Mouse (Mus musculus): Measurements from ENCODE around the gene Bok. TPM values are rescaled to one million over a fixed set of nuclear protein-coding genes. Genes with fewer than 3 reads are reported as not detected.
A peak's percentile ranks its signal among the peaks of the same experiment; 100 is the strongest.

The Bok gene
- polyA plus RNA-seq, 1 experiment from 2014 or later: 44.0 TPM

DNA sequence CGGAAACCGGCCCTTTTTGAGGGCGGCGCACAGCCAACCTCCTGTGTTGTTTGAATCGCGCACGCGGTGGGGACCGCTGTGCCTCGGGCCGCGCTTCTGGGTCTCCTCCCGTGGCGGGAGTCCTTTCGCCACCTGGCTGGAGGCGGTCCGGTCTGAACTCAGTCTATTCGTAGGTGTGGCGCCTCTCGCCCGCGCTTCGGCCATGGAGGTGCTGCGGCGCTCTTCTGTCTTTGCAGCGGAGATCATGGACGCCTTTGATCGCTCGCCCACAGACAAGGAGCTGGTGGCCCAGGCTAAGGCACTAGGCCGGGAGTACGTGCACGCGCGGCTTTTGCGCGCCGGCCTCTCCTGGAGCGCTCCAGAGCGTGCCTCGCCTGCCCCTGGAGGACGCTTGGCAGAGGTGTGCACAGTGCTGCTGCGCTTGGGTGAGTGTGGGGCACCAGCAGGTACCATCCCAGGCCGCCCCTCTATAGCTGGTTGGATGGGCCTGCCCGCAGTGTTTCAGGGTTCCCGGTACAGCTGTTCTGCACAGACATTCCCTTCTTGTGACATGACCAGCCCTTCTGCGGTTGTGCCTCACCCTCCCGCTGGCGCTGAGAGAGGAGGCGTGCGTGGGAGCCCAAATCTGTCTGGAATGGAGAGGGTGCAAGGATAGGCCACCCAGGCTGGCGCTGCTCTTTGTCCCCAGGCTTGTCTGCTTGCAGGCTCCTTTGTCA lies 943 bp downstream of the Bok start:
- H3K4me3 ChIP-seq (ENCODE audit: low read depth, low read length): peak overlapping the region; percentile 54
- peak; percentile 89 for DNase-seq (ENCODE audit: low spot score)
- H3K4me1 ChIP-seq (replicated peaks; ENCODE audit: control insufficient read depth, insufficient read depth, low read length): no peaks in the 10 kb centered on the region

DNA sequence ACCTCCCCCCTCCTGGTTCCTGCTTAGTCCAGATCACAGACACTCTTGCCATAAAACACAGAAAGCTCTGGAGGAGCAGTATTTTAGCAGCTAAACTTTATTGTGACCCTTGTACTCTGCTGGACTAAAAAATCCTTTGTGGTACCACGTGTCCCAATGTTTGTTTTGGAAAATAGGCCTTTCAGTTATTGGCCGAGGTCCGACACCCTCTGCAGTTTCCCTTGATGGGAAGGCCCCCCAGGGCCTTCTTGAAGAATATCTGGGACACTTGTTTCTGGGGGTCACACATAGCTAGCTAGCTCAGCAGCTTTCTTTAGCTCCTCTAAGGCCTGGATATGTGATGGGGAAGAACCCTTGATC lies 1.5 kb downstream of the Bok start:
- H3K4me1 ChIP-seq (replicated peaks; ENCODE audit: control insufficient read depth, insufficient read depth, low read length): no peaks in the 10 kb centered on the region
- DNase-seq (ENCODE audit: low spot score) (no peak), ATAC-seq (replicated peaks; ENCODE audit: low FRiP score) (no peak)
- peaks cover 3% of the 10 kb centered on the region for H3K27me3 ChIP-seq (ENCODE audit: control insufficient read depth, insufficient read depth, low read length)
- peak overlapping the region; percentile 83 for H3K9ac ChIP-seq (ENCODE audit: low read length)
- H3K4me2 ChIP-seq (ENCODE audit: low read depth, low read length, severe bottlenecking): peak overlapping the region; percentile 86
- 48% methylated on average over 3 of the region's 3 CpGs for WGBS
- H3K9me3 ChIP-seq (ENCODE audit: control insufficient read depth, low read length): no peaks in the 10 kb centered on the region
- H3K27ac ChIP-seq (ENCODE audit: low read depth, low read length): no peak overlapping the region
- H3K36me3 ChIP-seq (ENCODE audit: control insufficient read depth, insufficient read depth, low read length): no peaks in the 10 kb centered on the region; the same call in 1 of the 2 replicates
- H3K4me3 ChIP-seq (ENCODE audit: low read depth, low read length): peak overlapping the region; percentile 54

More for the DNA sequence above, 943 bp downstream of the Bok start:
- WGBS: 2% methylated on average over 51 of the region's 51 CpGs
- H3K27me3 ChIP-seq (ENCODE audit: control insufficient read depth, insufficient read depth, low read length): peaks cover 3% of the 10 kb centered on the region
- no peak overlapping the region for H3K27ac ChIP-seq (ENCODE audit: low read depth, low read length)
- H3K36me3 ChIP-seq (ENCODE audit: control insufficient read depth, insufficient read depth, low read length): no peaks in the 10 kb centered on the region
- peak overlapping the region; percentile 86 for H3K4me2 ChIP-seq (ENCODE audit: low read depth, low read length, severe bottlenecking)
- H3K9ac ChIP-seq (ENCODE audit: low read length): peak overlapping the region; percentile 83
- H3K9me3 ChIP-seq (ENCODE audit: control insufficient read depth, low read length): no peaks in the 10 kb centered on the region
- ATAC-seq (replicated peaks; ENCODE audit: low FRiP score): peak; percentile 91

DNA sequence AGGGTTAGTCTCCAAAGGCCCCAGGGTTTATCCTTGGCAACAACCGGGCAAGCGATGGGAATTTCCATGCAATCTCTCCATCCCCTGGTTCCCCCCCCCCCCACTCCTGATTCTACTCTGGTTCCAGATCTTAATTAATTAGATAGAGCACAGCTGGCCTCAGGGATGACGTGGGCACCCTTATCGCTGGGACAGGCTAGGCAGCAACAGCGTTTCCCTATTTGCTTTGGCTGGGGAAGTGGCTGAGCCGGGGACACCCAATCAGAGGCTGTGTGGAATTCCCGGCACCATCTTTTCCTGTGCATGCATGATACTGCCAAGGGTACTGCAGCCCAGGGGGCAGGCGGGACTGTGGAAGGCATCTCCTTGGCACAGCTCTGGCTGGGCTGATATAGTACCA lies 2.7 kb downstream of the Bok start:
- WGBS: 88% methylated on average over 8 of the region's 8 CpGs
- Histone ChIP-seq H3K9ac (ENCODE audit: low read length) (no peak overlapping the region), H3K27me3 (ENCODE audit: control insufficient read depth, insufficient read depth, low read length) (peaks cover 3% of the 10 kb centered on the region), H3K4me1 (replicated peaks; ENCODE audit: control insufficient read depth, insufficient read depth, low read length) (no peaks in the 10 kb centered on the region), H3K4me2 (ENCODE audit: low read depth, low read length, severe bottlenecking) (no peak overlapping the region), H3K27ac (ENCODE audit: low read depth, low read length) (no peak overlapping the region), H3K4me3 (ENCODE audit: low read depth, low read length) (no peak overlapping the region), H3K9me3 (ENCODE audit: control insufficient read depth, low read length) (no peaks in the 10 kb centered on the region), H3K36me3 (ENCODE audit: control insufficient read depth, insufficient read depth, low read length) (no peaks in the 10 kb centered on the region; the same call in 1 of the 2 replicates)
- no peak for DNase-seq (ENCODE audit: low spot score)
- ATAC-seq (replicated peaks; ENCODE audit: low FRiP score): no peak

DNA sequence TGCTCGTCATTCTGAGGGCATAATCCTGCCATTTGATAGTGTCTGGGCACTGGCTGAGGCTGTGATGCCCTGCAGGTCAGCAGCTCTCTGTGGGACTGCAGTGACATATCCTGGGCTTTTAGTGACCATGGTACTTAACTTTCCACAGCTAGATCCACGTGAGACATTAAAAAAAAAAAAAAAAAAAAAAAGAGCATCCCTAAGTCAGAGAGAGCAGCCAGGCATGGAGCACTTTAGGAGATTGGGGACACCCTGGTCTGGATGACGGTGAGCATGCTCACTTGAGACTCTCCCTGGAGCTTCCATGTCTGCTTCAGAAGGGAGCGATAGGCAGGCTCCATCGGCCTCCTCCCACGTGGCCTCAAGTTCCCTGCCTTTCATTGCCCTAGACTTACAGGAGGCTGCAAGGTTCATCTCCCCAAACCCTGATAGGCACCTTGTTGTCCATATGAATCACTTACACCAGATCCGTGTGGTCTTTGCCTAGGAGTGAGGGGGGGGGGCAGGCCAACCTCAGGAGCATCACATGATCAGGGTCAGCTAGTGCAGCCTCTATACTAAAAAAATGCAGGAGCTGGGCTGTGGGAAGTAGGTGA lies 4.5 kb downstream of the Bok start:
- Histone ChIP-seq H3K27me3 (ENCODE audit: control insufficient read depth, insufficient read depth, low read length) (peaks cover 3% of the 10 kb centered on the region), H3K9me3 (ENCODE audit: control insufficient read depth, low read length) (no peaks in the 10 kb centered on the region), H3K36me3 (ENCODE audit: control insufficient read depth, insufficient read depth, low read length) (no peaks in the 10 kb centered on the region; the same call in 1 of the 2 replicates), H3K9ac (ENCODE audit: low read length) (no peak overlapping the region), H3K27ac (ENCODE audit: low read depth, low read length) (no peak overlapping the region), H3K4me2 (ENCODE audit: low read depth, low read length, severe bottlenecking) (no peak overlapping the region), H3K4me1 (replicated peaks; ENCODE audit: control insufficient read depth, insufficient read depth, low read length) (no peaks in the 10 kb centered on the region), H3K4me3 (ENCODE audit: low read depth, low read length) (no peak overlapping the region)
- DNase-seq (ENCODE audit: low spot score) (peak; percentile 37), ATAC-seq (replicated peaks; ENCODE audit: low FRiP score) (no peak)
- WGBS: 80% methylated on average over 7 of the region's 7 CpGs

DNA sequence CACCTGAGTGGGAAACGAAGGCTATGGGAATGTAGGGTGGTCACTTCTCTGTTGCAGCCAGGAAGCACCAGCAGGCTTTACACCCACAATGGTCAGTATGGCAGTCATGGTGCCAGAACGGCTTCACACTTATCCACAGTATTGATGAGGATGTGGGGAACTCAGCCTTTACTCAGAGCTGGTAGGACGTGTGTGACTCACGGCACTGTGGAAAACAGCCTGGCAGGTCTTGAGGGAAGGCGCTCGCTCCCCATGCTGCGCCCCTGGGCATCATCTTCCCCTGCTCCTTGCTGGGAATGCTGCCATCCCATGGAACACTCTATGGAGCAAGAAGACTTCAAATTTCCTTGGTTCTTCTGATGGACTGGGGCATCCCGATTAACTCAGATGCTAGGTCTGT lies 5.6 kb downstream of the Bok start:
- H3K4me2 ChIP-seq (ENCODE audit: low read depth, low read length, severe bottlenecking): no peak overlapping the region
- no peak overlapping the region for H3K27ac ChIP-seq (ENCODE audit: low read depth, low read length)
- no peak overlapping the region for H3K4me3 ChIP-seq (ENCODE audit: low read depth, low read length)
- WGBS: 94% methylated on average over 8 of the region's 8 CpGs
- no peaks in the 10 kb centered on the region; the same call in 1 of the 2 replicates for H3K36me3 ChIP-seq (ENCODE audit: control insufficient read depth, insufficient read depth, low read length)
- ATAC-seq (replicated peaks; ENCODE audit: low FRiP score) (no peak), DNase-seq (ENCODE audit: low spot score) (no peak)
- H3K27me3 ChIP-seq (ENCODE audit: control insufficient read depth, insufficient read depth, low read length): no peaks in the 10 kb centered on the region
- no peaks in the 10 kb centered on the region for H3K4me1 ChIP-seq (replicated peaks; ENCODE audit: control insufficient read depth, insufficient read depth, low read length)
- H3K9me3 ChIP-seq (ENCODE audit: control insufficient read depth, low read length): no peaks in the 10 kb centered on the region
- H3K9ac ChIP-seq (ENCODE audit: low read length): no peak overlapping the region

DNA sequence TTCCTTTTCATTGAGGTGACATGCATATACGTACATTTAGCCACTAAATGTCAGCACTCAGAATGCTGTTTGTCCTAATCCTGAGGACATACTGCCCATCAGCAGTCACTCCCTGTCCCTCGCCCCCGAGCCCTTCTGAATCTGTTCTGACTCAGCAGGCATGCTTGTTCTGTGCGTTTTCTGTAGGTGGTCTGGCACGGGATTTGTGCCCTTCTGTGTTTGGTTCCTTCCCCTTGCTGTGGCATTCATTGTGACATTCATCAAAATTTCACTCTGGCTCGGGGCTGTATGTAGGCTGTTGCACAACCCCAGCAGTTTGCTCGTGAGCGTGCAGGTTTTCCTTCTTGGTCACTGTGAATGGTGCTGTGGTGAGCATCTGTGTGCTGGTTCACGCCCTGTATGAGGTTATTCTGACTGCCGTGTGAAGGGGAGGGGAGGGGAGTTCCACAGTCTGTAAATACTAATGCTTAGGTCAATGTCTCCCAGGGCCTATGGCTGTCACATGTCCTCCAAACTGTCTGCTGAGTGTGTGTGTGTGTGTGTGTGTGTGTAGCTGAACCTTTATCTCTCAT lies 6.4 kb downstream of the Bok start:
- no peaks in the 10 kb centered on the region; the same call in 1 of the 2 replicates for H3K36me3 ChIP-seq (ENCODE audit: control insufficient read depth, insufficient read depth, low read length)
- no peak overlapping the region for H3K9ac ChIP-seq (ENCODE audit: low read length)
- H3K4me2 ChIP-seq (ENCODE audit: low read depth, low read length, severe bottlenecking): no peak overlapping the region
- H3K4me3 ChIP-seq (ENCODE audit: low read depth, low read length): no peak overlapping the region
- ATAC-seq (replicated peaks; ENCODE audit: low FRiP score) (no peak), DNase-seq (ENCODE audit: low spot score) (peak; percentile 41)
- no peaks in the 10 kb centered on the region for H3K27me3 ChIP-seq (ENCODE audit: control insufficient read depth, insufficient read depth, low read length)
- H3K4me1 ChIP-seq (replicated peaks; ENCODE audit: control insufficient read depth, insufficient read depth, low read length): no peaks in the 10 kb centered on the region
- H3K9me3 ChIP-seq (ENCODE audit: control insufficient read depth, low read length): no peaks in the 10 kb centered on the region
- WGBS: 82% methylated on average over 10 of the region's 10 CpGs
- H3K27ac ChIP-seq (ENCODE audit: low read depth, low read length): no peak overlapping the region

DNA sequence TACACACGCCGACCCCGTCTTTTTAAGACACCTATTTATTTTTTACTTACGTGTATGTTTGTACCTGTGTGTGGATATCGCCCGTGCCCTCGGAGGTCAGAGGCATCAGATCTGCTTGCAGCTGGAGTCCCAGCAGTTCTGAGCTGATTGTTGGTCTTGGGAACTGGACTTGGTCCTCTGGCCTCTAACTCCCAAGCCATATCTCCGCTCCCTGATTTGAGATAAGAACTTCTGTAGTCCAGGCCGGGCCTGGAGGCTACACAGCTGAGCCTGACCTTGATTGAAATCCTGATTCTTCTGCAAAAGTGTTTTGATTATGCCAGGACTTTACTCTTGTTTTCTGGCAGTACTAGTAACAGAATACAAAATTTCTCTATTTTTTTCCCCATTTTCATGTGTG lies 7.3 kb downstream of the Bok start:
- H3K36me3 ChIP-seq (ENCODE audit: control insufficient read depth, insufficient read depth, low read length): no peaks in the 10 kb centered on the region; the same call in 1 of the 2 replicates

DNA sequence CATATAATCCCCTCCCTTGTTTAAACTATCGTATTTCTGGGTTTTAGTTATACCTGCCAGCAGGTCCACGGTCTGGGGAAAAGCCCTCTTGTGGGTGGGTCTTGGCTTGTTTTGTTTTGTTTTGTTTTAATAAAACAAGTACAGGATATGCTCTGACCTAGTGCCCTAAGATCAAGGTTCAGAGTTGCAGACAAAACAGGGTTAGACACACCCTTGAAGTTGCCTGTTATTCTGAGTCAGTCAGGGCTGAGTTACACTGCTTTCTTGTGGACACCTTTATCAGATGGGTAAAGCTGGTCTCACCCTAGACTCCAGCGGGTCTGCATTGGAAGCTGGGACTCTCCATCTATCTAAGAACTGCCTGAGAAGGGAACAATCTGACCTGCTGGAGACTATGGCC lies 8.0 kb downstream of the Bok start:
- no peaks in the 10 kb centered on the region; the same call in 1 of the 2 replicates for H3K36me3 ChIP-seq (ENCODE audit: control insufficient read depth, insufficient read depth, low read length)

More for the DNA sequence above, 7.3 kb downstream of the Bok start:
- H3K4me3 ChIP-seq (ENCODE audit: low read depth, low read length): no peak overlapping the region
- no peaks in the 10 kb centered on the region for H3K27me3 ChIP-seq (ENCODE audit: control insufficient read depth, insufficient read depth, low read length)
- no peaks in the 10 kb centered on the region for H3K4me1 ChIP-seq (replicated peaks; ENCODE audit: control insufficient read depth, insufficient read depth, low read length)
- WGBS: 96% methylated on average over 9 of the region's 9 CpGs
- DNase-seq (ENCODE audit: low spot score): peak; percentile 18
- no peak overlapping the region for H3K4me2 ChIP-seq (ENCODE audit: low read depth, low read length, severe bottlenecking)
- H3K9me3 ChIP-seq (ENCODE audit: control insufficient read depth, low read length): no peaks in the 10 kb centered on the region
- H3K27ac ChIP-seq (ENCODE audit: low read depth, low read length): no peak overlapping the region
- ATAC-seq (replicated peaks; ENCODE audit: low FRiP score): no peak
- no peak overlapping the region for H3K9ac ChIP-seq (ENCODE audit: low read length)

More for the DNA sequence above, 8.0 kb downstream of the Bok start:
- Histone ChIP-seq H3K9ac (ENCODE audit: low read length) (no peak overlapping the region), H3K4me3 (ENCODE audit: low read depth, low read length) (no peak overlapping the region), H3K27ac (ENCODE audit: low read depth, low read length) (no peak overlapping the region), H3K4me1 (replicated peaks; ENCODE audit: control insufficient read depth, insufficient read depth, low read length) (no peaks in the 10 kb centered on the region), H3K27me3 (ENCODE audit: control insufficient read depth, insufficient read depth, low read length) (no peaks in the 10 kb centered on the region), H3K4me2 (ENCODE audit: low read depth, low read length, severe bottlenecking) (no peak overlapping the region), H3K9me3 (ENCODE audit: control insufficient read depth, low read length) (no peaks in the 10 kb centered on the region)
- ATAC-seq (replicated peaks; ENCODE audit: low FRiP score) (no peak), DNase-seq (ENCODE audit: low spot score) (no peak)
- WGBS: 87% methylated on average over 3 of the region's 3 CpGs

Measured in forebrain, embryonic 11.5 days (tissue).